Mouse (Mus musculus): ENCODE results near the gene Gm45618.

DNA sequence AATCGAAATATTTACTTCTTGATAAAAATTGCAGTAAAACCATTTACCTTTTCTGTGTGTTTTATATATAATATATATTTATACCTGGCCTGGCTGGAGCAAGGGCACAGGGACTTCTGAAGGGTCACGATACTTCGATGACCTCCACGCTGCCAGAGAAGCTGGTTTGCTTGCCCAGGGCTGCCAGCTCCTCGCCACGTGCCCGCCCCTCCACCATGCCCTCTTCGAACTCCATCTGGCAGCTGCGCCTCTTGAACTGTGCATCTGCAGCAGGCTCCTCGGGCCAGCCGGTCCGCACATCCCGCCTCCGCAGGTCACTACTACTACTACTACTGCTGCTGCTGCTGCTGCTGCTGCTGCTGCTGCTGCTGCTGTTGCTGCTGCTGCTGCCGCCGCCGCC lies 38.8 kb downstream of the Gm45618 start:
- no peak for TF ChIP-seq CTCF (conservative IDR thresholded peaks at IDR 0.05; ENCODE audit: insufficient read depth, insufficient read length, low read depth, low read length)
- no peak for TF ChIP-seq POLR2A (IDR thresholded peaks at IDR 0.05; ENCODE audit: low read depth, low read length)
